Mouse (Mus musculus): ENCODE data around the gene Mpzl2. TPM values are rescaled to one million over a fixed set of nuclear protein-coding genes. Genes with fewer than 3 reads are reported as not detected.

Mpzl2 gene
- 0.07 TPM in 1 of 2 replicates, not detected in the other for polyA plus RNA-seq (2012; ENCODE audit: low replicate concordance)

GRCm38 (mm10) chr9:45039499-45039898 is at the start of gene Mpzl2:
Mpzl2 (plus strand) TSS chr9:45039799.

DNA sequence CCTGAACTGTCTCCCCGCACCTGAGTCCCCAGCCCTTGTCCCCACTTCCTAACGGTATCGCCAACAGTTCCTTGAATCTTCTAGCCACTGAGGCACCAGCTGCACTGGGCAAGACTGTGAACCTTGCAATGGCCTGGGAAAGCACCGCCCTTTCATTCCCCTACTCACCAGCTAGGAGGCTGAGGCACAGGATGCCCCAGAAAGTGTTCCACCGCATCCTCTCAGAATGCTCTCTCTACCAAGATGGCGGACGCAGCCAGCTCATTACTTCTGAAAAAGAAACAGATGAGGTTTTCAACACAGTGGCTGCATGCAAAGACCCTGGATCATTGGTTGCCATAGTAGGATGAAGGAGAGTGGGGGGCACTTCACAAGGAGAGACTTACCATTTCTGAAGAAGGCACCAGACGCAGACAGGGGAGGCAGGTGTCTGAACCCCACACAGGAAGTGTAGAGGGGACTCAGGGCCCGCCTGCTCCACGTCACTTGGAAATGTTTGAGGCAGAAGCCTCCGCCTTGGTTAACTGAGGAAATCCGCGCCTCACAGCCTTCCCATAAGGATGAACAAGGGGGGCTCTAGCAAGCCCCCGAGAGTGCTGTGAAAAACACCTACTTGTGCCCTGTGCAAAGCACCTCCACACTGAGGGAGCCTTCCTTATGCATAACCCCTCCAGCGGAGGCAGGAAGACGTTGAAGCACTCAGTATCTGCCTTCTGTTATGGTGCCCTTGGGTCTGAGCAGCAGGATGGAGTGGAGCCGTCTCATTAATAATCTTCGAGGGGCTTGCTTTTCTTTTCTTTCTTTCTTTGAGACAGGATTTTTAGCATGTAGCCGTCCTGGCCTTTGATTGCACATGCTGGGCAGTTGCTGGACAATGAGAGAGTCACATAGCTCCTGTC is 30.2 kb upstream of the Mpzl2 start, which contains the start of gene Cd3e:
TSS of gene Cd3e (minus strand) at position 448 of the 899 bp plus-strand sequence.

DNA sequence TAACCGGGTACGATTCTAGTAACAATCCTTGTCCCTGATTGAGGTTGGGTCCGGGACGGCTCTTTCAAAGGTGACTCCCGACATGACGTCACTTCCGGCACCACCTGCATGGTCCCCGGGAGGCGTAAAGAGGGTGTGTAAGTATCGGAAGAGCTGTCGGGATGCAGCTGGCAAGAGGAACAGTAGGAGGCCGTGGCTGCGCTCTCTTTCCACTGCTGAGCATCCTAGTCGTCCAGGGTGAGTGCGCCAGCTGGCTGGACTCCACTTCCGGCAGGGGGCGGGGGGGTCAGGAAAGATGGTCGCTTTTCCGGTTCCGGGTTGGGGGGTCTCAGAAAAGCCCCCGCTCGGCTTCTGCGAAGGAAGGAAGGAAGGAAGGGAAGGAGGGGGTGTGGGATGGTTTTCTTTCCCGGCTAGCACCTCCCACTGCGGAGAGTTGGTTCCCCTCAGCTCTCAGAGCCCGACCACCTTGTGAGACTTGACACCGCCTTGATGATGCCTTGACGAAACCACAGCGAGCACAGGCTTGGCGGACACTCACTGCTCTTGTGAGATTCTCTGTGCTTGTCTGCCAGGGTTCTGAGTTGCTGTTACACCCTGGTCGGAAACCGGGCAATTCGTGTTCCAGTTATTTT is 15.6 kb downstream of the Mpzl2 start, which contains the start of gene Mpzl3:
TSS of gene Mpzl3 (plus strand) at position 105 of the 632 bp plus-strand sequence.

DNA sequence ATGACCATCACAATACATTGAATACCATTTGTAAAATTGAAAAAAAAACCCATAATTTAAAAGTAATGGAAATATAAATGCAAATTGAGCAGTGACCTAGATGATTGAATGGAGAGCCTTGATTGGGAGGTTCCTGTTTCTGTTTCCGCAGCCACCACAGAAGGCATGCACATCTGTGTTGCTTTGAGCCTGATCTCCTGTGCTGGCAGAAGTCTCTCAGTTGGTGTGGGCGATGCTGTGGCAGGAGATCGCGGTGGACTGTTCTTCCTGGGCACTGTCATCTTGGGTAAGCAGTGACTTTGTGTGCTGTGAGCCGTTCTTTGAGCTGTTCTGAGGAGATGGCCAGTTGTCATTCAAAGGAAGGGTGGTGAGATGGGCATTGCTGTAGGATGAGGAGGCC is 39.4 kb downstream of the Mpzl2 start, which contains the start of gene Jaml:
TSS of gene Jaml (plus strand) at position 173 of the 400 bp plus-strand sequence.

Other genes starting within 250 kb of the Mpzl2 start
- gene Tmem25, start 240.5 kb upstream of the Mpzl2 start, polyA plus RNA-seq (2012; ENCODE audit: low replicate concordance), result 0.14 TPM in 1 of 2 replicates, not detected in the other
- gene Ttc36, start 236.7 kb upstream of the Mpzl2 start, polyA plus RNA-seq (2012; ENCODE audit: low replicate concordance), result 1.9 TPM in 1 of 2 replicates, not detected in the other
- gene Kmt2a, start 158.5 kb upstream of the Mpzl2 start, polyA plus RNA-seq (2012; ENCODE audit: low replicate concordance), result 19.4 and 37.0 TPM in 2 replicates
- gene Atp5l, start 119.1 kb upstream of the Mpzl2 start, polyA plus RNA-seq (2012; ENCODE audit: low replicate concordance), result 33.7 and 74.8 TPM in 2 replicates
- gene Ube4a, start 74.2 kb upstream of the Mpzl2 start, polyA plus RNA-seq (2012; ENCODE audit: low replicate concordance), result 3.4 and 7.9 TPM in 2 replicates
- gene Cd3g, start 59.4 kb upstream of the Mpzl2 start, polyA plus RNA-seq (2012; ENCODE audit: low replicate concordance), result 0.66 and 1.8 TPM in 2 replicates
- gene Cd3d, start 58.0 kb upstream of the Mpzl2 start, polyA plus RNA-seq (2012; ENCODE audit: low replicate concordance), result 0.28 TPM in 1 of 2 replicates, not detected in the other
- gene Cd3e, start 30.2 kb upstream of the Mpzl2 start, polyA plus RNA-seq (2012; ENCODE audit: low replicate concordance), result 15.7 and 24.6 TPM in 2 replicates
- 0.08 TPM in 1 of 2 replicates, not detected in the other for gene Mpzl3, start 15.4 kb downstream of the Mpzl2 start, polyA plus RNA-seq (2012; ENCODE audit: low replicate concordance)
- 0.14 and 0.61 TPM in 2 replicates for gene Jaml, start 39.4 kb downstream of the Mpzl2 start, polyA plus RNA-seq (2012; ENCODE audit: low replicate concordance)
- gene Scn2b, start 78.0 kb downstream of the Mpzl2 start, polyA plus RNA-seq (2012; ENCODE audit: low replicate concordance), result 0.08 TPM in 2 replicates
- gene Scn4b, start 98.6 kb downstream of the Mpzl2 start, polyA plus RNA-seq (2012; ENCODE audit: low replicate concordance), result 0.07 and 0.16 TPM in 2 replicates
- gene BC049352, start 142.2 kb downstream of the Mpzl2 start, polyA plus RNA-seq (2012; ENCODE audit: low replicate concordance), result not detected in 2 replicates
- gene Tmprss4, start 164.3 kb downstream of the Mpzl2 start, polyA plus RNA-seq (2012; ENCODE audit: low replicate concordance), result not detected in 2 replicates
- gene Il10ra, start 229.3 kb downstream of the Mpzl2 start, polyA plus RNA-seq (2012; ENCODE audit: low replicate concordance), result 2.4 and 3.0 TPM in 2 replicates